ENCODE assay signal across 17 mouse cellular contexts in genomic region chr5:144105471-144106129, GRCm38 (mm10). TPM values are rescaled to one million over a fixed set of nuclear protein-coding genes. Genes with fewer than 3 reads are reported as not detected.
DNase-seq lines count a peak whose midpoint lies in the region; ATAC-seq and TF ChIP-seq lines count a peak whose summit lies in the region.
"Had no signal": no experiment of that assay in that cellular context is flagged by ENCODE, and none has a peak within 500 bp of the region (broad histone marks: within the 10 kb centered on the region; RNA-seq: fewer than 3 reads in every experiment).

No protein-coding gene starts in this region.

- no peak for ATAC-seq in kidney, embryonic 14.5 days (ENCODE audit: low FRiP score, low TSS enrichment)
- no peak for ATAC-seq in midbrain, embryonic 11.5 days (ENCODE audit: low FRiP score)
- no peak for ATAC-seq in midbrain, postnatal 0 days (ENCODE audit: low FRiP score)
- peak; percentile 90 for ATAC-seq in megakaryocyte-erythroid progenitor cell, adult 5-6 weeks (replicated peaks; ENCODE audit: low FRiP score, low TSS enrichment, poor library complexity, severe bottlenecking)

- DNase-seq in heart, adult 2 months = no peak
- no peak for DNase-seq in heart, adult 9 months (ENCODE audit: low spot score in 2 of 2)
- DNase-seq in kidney, adult 18-20 months = no peak
- DNase-seq in midbrain, embryonic 11.5 days (ENCODE audit: low spot score, missing footprints) = peak; percentile 35
- DNase-seq in midbrain, postnatal 0 days (ENCODE audit: low spot score) = no peak
- no peak for DNase-seq in gastrocnemius, postnatal 36 days
- DNase-seq: cerebellum, adult 11 months; cerebellum, postnatal 36 days; gastrocnemius, postnatal 14 days; kidney, adult 11 months; right cerebral cortex, postnatal 4 days had no signal

- no peaks in the 10 kb centered on the region for H3K9me3 ChIP-seq in kidney, embryonic 14.5 days (ENCODE audit: control insufficient read depth, low read length)
- H3K9me3 ChIP-seq in midbrain, embryonic 11.5 days (ENCODE audit: control insufficient read depth, low read length) = no peaks in the 10 kb centered on the region
- no peaks in the 10 kb centered on the region for H3K9me3 ChIP-seq in midbrain, postnatal 0 days (ENCODE audit: low read length)
- H3K9me3 ChIP-seq: embryonic facial prominence, embryonic 12.5 days; hindbrain, embryonic 13.5 days; limb, embryonic 13.5 days; megakaryocyte, embryonic 14.5 days had no signal

- H3K4me3 ChIP-seq in heart, adult 2 months = no peak overlapping the region
- no peak overlapping the region for H3K4me3 ChIP-seq in kidney, embryonic 14.5 days (ENCODE audit: low read length)
- no peak overlapping the region for H3K4me3 ChIP-seq in midbrain, embryonic 11.5 days (ENCODE audit: low read depth, low read length)
- H3K4me3 ChIP-seq in midbrain, postnatal 0 days (ENCODE audit: low read depth, low read length) = no peak overlapping the region
- H3K4me3 ChIP-seq: embryonic facial prominence, embryonic 12.5 days; hindbrain, embryonic 13.5 days; limb, embryonic 13.5 days had no signal

- intact Hi-C loops in heart, adult 2 months (cut with DNase I) = no loop called here
- intact Hi-C loops in gastrocnemius, postnatal 36 days (cut with DNase I) = no loop called here

- H3K36me3 ChIP-seq in heart, adult 2 months (ENCODE audit: control insufficient read depth, insufficient read depth, low read length) = peaks cover 7% of the 10 kb centered on the region
- H3K36me3 ChIP-seq in kidney, embryonic 14.5 days (ENCODE audit: control insufficient read depth, insufficient read depth, low read length) = no peaks in the 10 kb centered on the region
- H3K36me3 ChIP-seq in midbrain, embryonic 11.5 days (ENCODE audit: control insufficient read depth, insufficient read depth, low read length) = no peaks in the 10 kb centered on the region
- no peaks in the 10 kb centered on the region for H3K36me3 ChIP-seq in midbrain, postnatal 0 days (ENCODE audit: insufficient read depth, low read length)
- H3K36me3 ChIP-seq: embryonic facial prominence, embryonic 12.5 days; hindbrain, embryonic 13.5 days; limb, embryonic 13.5 days had no signal

- no peak overlapping the region for H3K4me2 ChIP-seq in kidney, embryonic 14.5 days (replicated peaks; ENCODE audit: low read depth, low read length)
- no peak overlapping the region for H3K4me2 ChIP-seq in midbrain, embryonic 11.5 days
- H3K4me2 ChIP-seq in midbrain, postnatal 0 days (ENCODE audit: low read depth, low read length, poor library complexity, severe bottlenecking) = no peak overlapping the region
- H3K4me2 ChIP-seq: embryonic facial prominence, embryonic 12.5 days; hindbrain, embryonic 13.5 days; limb, embryonic 13.5 days had no signal

- TF ChIP-seq POLR2A in heart, adult 2 months (IDR thresholded peaks at IDR 0.05; ENCODE audit: insufficient read depth, low read depth, low read length) = no peak

- no peak for TF ChIP-seq EP300 in heart, adult 2 months (IDR thresholded peaks at IDR 0.05; ENCODE audit: insufficient read depth, low read depth, low read length)

- WGBS in heart, adult 2 months = 44% methylated on average over 6 of the region's 6 CpGs
- 74% methylated on average over 6 of the region's 6 CpGs for WGBS in kidney, embryonic 14.5 days
- WGBS in midbrain, embryonic 11.5 days = 70% methylated on average over 6 of the region's 6 CpGs
- WGBS in midbrain, postnatal 0 days = 77% methylated on average over 6 of the region's 6 CpGs

- H3K4me1 ChIP-seq in heart, adult 2 months (ENCODE audit: control insufficient read depth, insufficient read depth, low read length) = peaks cover 15% of the 10 kb centered on the region
- 0 out of 2 replicates have a peak, but pooled peaks cover 7% of the 10 kb centered on the region for H3K4me1 ChIP-seq in kidney, embryonic 14.5 days (ENCODE audit: control insufficient read depth, insufficient read depth, low read length)
- peaks cover 6% of the 10 kb centered on the region; the same call in 1 of the 2 replicates for H3K4me1 ChIP-seq in midbrain, embryonic 11.5 days (ENCODE audit: control insufficient read depth, insufficient read depth, low read length)
- H3K4me1 ChIP-seq in midbrain, postnatal 0 days (ENCODE audit: insufficient read depth, low read length) = peaks cover 9% of the 10 kb centered on the region; the same call in 1 of the 2 replicates

- H3K79me2 ChIP-seq in heart, adult 2 months (replicated peaks; ENCODE audit: control insufficient read depth, insufficient read depth, low read length) = peaks cover 3% of the 10 kb centered on the region

- no peak overlapping the region for H3K9ac ChIP-seq in heart, adult 2 months (ENCODE audit: low read depth, low read length)
- no peak overlapping the region for H3K9ac ChIP-seq in kidney, embryonic 14.5 days (ENCODE audit: low read depth, low read length)
- H3K9ac ChIP-seq in midbrain, embryonic 11.5 days (ENCODE audit: low read length) = no peak overlapping the region
- no peak overlapping the region for H3K9ac ChIP-seq in midbrain, postnatal 0 days (replicated peaks; ENCODE audit: low read length, poor library complexity, severe bottlenecking)
- H3K9ac ChIP-seq: embryonic facial prominence, embryonic 12.5 days; hindbrain, embryonic 13.5 days; limb, embryonic 13.5 days had no signal

- H3K27ac ChIP-seq in heart, adult 2 months = peak overlapping the region; percentile 47
- 0 out of 2 replicates have a peak overlapping the region, but pooled peaks have one; percentile 38 for H3K27ac ChIP-seq in kidney, embryonic 14.5 days (ENCODE audit: low read depth, low read length)
- no peak overlapping the region for H3K27ac ChIP-seq in midbrain, embryonic 11.5 days (ENCODE audit: low read depth, low read length)
- H3K27ac ChIP-seq in midbrain, postnatal 0 days (ENCODE audit: low read depth, low read length) = no peak overlapping the region
- H3K27ac ChIP-seq: embryonic facial prominence, embryonic 12.5 days; hindbrain, embryonic 13.5 days; limb, embryonic 13.5 days had no signal

- H3K27me3 ChIP-seq in heart, adult 2 months (ENCODE audit: control insufficient read depth, insufficient read depth, low read length) = no peaks in the 10 kb centered on the region
- no peaks in the 10 kb centered on the region for H3K27me3 ChIP-seq in kidney, embryonic 14.5 days (ENCODE audit: control insufficient read depth, insufficient read depth, low read length)
- H3K27me3 ChIP-seq in midbrain, embryonic 11.5 days (ENCODE audit: control insufficient read depth, insufficient read depth, low read length) = no peaks in the 10 kb centered on the region
- no peaks in the 10 kb centered on the region for H3K27me3 ChIP-seq in midbrain, postnatal 0 days (ENCODE audit: insufficient read depth, low read length)
- H3K27me3 ChIP-seq: embryonic facial prominence, embryonic 12.5 days; hindbrain, embryonic 13.5 days; limb, embryonic 13.5 days had no signal

- TF ChIP-seq CTCF in heart, adult 2 months (IDR thresholded peaks at IDR 0.05) = no peak
- no peak for TF ChIP-seq CTCF in midbrain, postnatal 0 days (IDR thresholded peaks at IDR 0.05)

RNA-seq across cellular contexts. Expression of gene Lmtk2, which starts 5.4 kb away (rescaled TPM):
- total RNA-seq in heart, adult 2 months (2021) = 10 to 100 TPM; 27.9 to 30.3 TPM
- 12.5 and 18.2 TPM in 2 replicates for polyA plus RNA-seq in heart, adult 2 months (2012; rRNA removed)
- polyA plus RNA-seq in kidney, embryonic 14.5 days (2014; fragmentation: Nextera tagmentation; extraction: Ambion mirVana) = 4.1 and 6.8 TPM in 2 replicates
- 4.7 and 4.8 TPM in 2 replicates for polyA plus RNA-seq in midbrain, embryonic 11.5 days (2014; fragmentation: Nextera tagmentation; extraction: Ambion mirVana)
- 67.2 and 69.9 TPM in 2 replicates for total RNA-seq in midbrain, postnatal 0 days (2014; rRNA removed)
- polyA plus RNA-seq in midbrain, postnatal 0 days (2015; fragmentation: Nextera tagmentation; extraction: Ambion mirVana) = 7.1 and 7.3 TPM in 2 replicates
- total RNA-seq in megakaryocyte-erythroid progenitor cell, adult 5-6 weeks (2014; fragmentation: Nextera tagmentation) = 12.5 and 22.1 TPM in 2 replicates
- total RNA-seq in megakaryocyte-erythroid progenitor cell, adult 5-6 weeks (2017) = 9.2 and 12.2 TPM in 2 replicates
- total RNA-seq in gastrocnemius, postnatal 36 days (2021) = 10 to 100 TPM; 19.4 to 19.8 TPM

Comparison
In these comparisons a context has a peak if more than half of its experiments do, and no peak if none do; other contexts are left out.
1. H3K27ac ChIP-seq: peak in heart, adult 2 months (single experiment) and kidney, embryonic 14.5 days (single experiment); none in midbrain, embryonic 11.5 days (single experiment) and midbrain, postnatal 0 days (single experiment).